Mouse (Mus musculus) intestine, embryonic 15.5 days (tissue): Measurements from ENCODE around the gene Mrpl20. TPM values are rescaled to one million over a fixed set of nuclear protein-coding genes. Genes with fewer than 3 reads are reported as not detected.

Experiments used
- ATAC-seq: fragments of 200-750 bp; cut with Nextera tagmentation; 2 replicates; pipeline ENCODE4 v1.8.0; 2017; ENCODE audit warnings: moderate TSS enrichment, moderate library complexity
- H3K27ac ChIP-seq: fragments of 300-500 bp; sonication (generic); 2 replicates; pipeline ENCODE4 v1.5.1; 2015; ENCODE audit warnings: mild to moderate bottlenecking, inconsistent platforms
- H3K27me3 ChIP-seq: fragments of 300-500 bp; sonication (generic); replicated peaks from 2 replicates; pipeline ENCODE4 v1.6.1; 2015; ENCODE audit warnings: inconsistent platforms
- H3K36me3 ChIP-seq: fragments of 300-500 bp; sonication (generic); 2 replicates; pipeline ENCODE4 v1.6.1; 2015; ENCODE audit warnings: inconsistent platforms
- H3K4me1 ChIP-seq: fragments of 300-500 bp; sonication (generic); replicated peaks from 2 replicates; pipeline ENCODE4 v1.6.1; 2015; ENCODE audit warnings: inconsistent platforms
- H3K4me2 ChIP-seq: fragments of 300-500 bp; sonication (generic); replicated peaks from 2 replicates; pipeline ENCODE4 v1.6.1; 2015; ENCODE audit warnings: mild to moderate bottlenecking, inconsistent platforms
- H3K4me3 ChIP-seq: fragments of 300-500 bp; sonication (generic); replicated peaks from 2 replicates; pipeline ENCODE4 v1.5.1; 2015; ENCODE audit warnings: inconsistent platforms
- H3K9ac ChIP-seq: fragments of 300-500 bp; sonication (generic); 2 replicates; pipeline ENCODE4 v1.6.1; 2015; ENCODE audit warnings: inconsistent platforms
- H3K9me3 ChIP-seq: fragments of 300-500 bp; sonication (generic); 2 replicates; pipeline ENCODE4 v1.6.1; 2016; ENCODE audit warnings: inconsistent platforms
- WGBS: fragments of 180-500 bp; shearing (Covaris S2); methylation state at CpG from one replicate; pipeline ENCODE4 v1.1.7; 2015; 5-methylcytosine and 5-hydroxymethylcytosine counted together
- polyA plus RNA-seq: library from polyadenylated mRNA; unstranded; fragments of >200 nt; fragmentation: Nextera tagmentation; extraction: Ambion mirVana; gene quantifications from 2 replicates; pipeline ENCODE4 v1.2.1, GENCODE M21; 2015

Mrpl20 gene
- polyA plus RNA-seq, result 225 and 226 TPM in 2 replicates

GRCm38 (mm10) chr4:155802741-155803339, at the start of gene Mrpl20:
Gene Mrpl20 (plus strand): TSS chr4:155802878.
- WGBS, result 8% methylated on average over 12 of the region's 12 CpGs
- peak within 1 kb of the TSS; percentile 85 for H3K4me3 ChIP-seq
- ATAC-seq, result peak; percentile 71
- peak within 1 kb of the TSS; percentile 51 for H3K27ac ChIP-seq
- H3K36me3 ChIP-seq, result peaks cover 9% of the 10 kb centered on the region; the same call in 1 of the 2 replicates
- peak within 1 kb of the TSS; percentile 65 for H3K4me2 ChIP-seq
- H3K4me1 ChIP-seq, result peaks cover 12% of the 10 kb centered on the region
- no peaks in the 10 kb centered on the region for H3K9me3 ChIP-seq
- no peaks in the 10 kb centered on the region for H3K27me3 ChIP-seq
- H3K9ac ChIP-seq, result peak within 1 kb of the TSS; percentile 73

GRCm38 (mm10) chr4:155757011-155757410, 45.7 kb upstream of the Mrpl20 start:
- Histone ChIP-seq H3K4me3 (no peak overlapping the region), H3K9me3 (no peaks in the 10 kb centered on the region), H3K4me2 (no peak overlapping the region), H3K36me3 (peaks cover 40% of the 10 kb centered on the region), H3K27me3 (no peaks in the 10 kb centered on the region), H3K9ac (no peak overlapping the region), H3K27ac (no peak overlapping the region), H3K4me1 (peaks cover 24% of the 10 kb centered on the region)
- whole genome bisulfite sequencing, result 92% methylated on average over 12 of the region's 12 CpGs
- no peak for ATAC-seq

- Histone ChIP-seq H3K9me3 (no peaks in the 10 kb centered on the region), H3K9ac (peak overlapping the region; percentile 87), H3K27me3 (no peaks in the 10 kb centered on the region), H3K4me3 (peak overlapping the region; percentile 85), H3K36me3 (peaks cover 21% of the 10 kb centered on the region), H3K27ac (peak overlapping the region; percentile 80; the same call in 1 of the 2 replicates), H3K4me2 (peak overlapping the region; percentile 89), H3K4me1 (peaks cover 24% of the 10 kb centered on the region)
- peak; percentile 35 for ATAC-seq
- 2% methylated on average over 10 of the region's 10 CpGs for WGBS
Measured at GRCm38 (mm10) chr4:155759862-155760612, 42.6 kb upstream of the Mrpl20 start.

GRCm38 (mm10) chr4:155760613-155761355, 41.9 kb upstream of the Mrpl20 start, which contains the start of gene Atad3a:
Gene Atad3a (minus strand): TSS chr4:155761093.
- H3K27ac ChIP-seq, result peak within 1 kb of the TSS; percentile 80
- H3K4me2 ChIP-seq, result peak within 1 kb of the TSS; percentile 89
- H3K9me3 ChIP-seq, result no peaks in the 10 kb centered on the region
- H3K4me1 ChIP-seq, result peaks cover 24% of the 10 kb centered on the region
- peak within 1 kb of the TSS; percentile 85 for H3K4me3 ChIP-seq
- ATAC-seq, result peak; percentile 98
- peaks cover 13% of the 10 kb centered on the region for H3K36me3 ChIP-seq
- H3K9ac ChIP-seq, result peak within 1 kb of the TSS; percentile 87
- no peaks in the 10 kb centered on the region for H3K27me3 ChIP-seq
- WGBS, result under 1% methylated on average over 68 of the region's 68 CpGs

GRCm38 (mm10) chr4:155761356-155762099, 41.1 kb upstream of the Mrpl20 start:
- no peaks in the 10 kb centered on the region for H3K27me3 ChIP-seq
- peak overlapping the region; percentile 20; the same call in 1 of the 2 replicates for H3K27ac ChIP-seq
- peaks cover 6% of the 10 kb centered on the region for H3K36me3 ChIP-seq
- peaks cover 24% of the 10 kb centered on the region for H3K4me1 ChIP-seq
- H3K9ac ChIP-seq, result peak overlapping the region; percentile 65
- peak overlapping the region; percentile 85 for H3K4me3 ChIP-seq
- ATAC-seq, result peak; percentile 29
- no peaks in the 10 kb centered on the region for H3K9me3 ChIP-seq
- peak overlapping the region; percentile 89 for H3K4me2 ChIP-seq
- 3% methylated on average over 28 of the region's 28 CpGs for WGBS

- no peak for ATAC-seq
- Histone ChIP-seq H3K4me2 (no peak overlapping the region), H3K4me3 (no peak overlapping the region), H3K9me3 (no peaks in the 10 kb centered on the region), H3K27ac (no peak overlapping the region), H3K4me1 (peaks cover 24% of the 10 kb centered on the region), H3K36me3 (peaks cover 2% of the 10 kb centered on the region; the same call in 1 of the 2 replicates), H3K27me3 (no peaks in the 10 kb centered on the region), H3K9ac (no peak overlapping the region)
- WGBS, result 93% methylated on average over 3 of the region's 3 CpGs
Measured at GRCm38 (mm10) chr4:155762357-155762756, 40.3 kb upstream of the Mrpl20 start.

GRCm38 (mm10) chr4:155769496-155769879, 33.2 kb upstream of the Mrpl20 start:
- Histone ChIP-seq H3K9me3 (no peaks in the 10 kb centered on the region), H3K27me3 (no peaks in the 10 kb centered on the region), H3K36me3 (no peaks in the 10 kb centered on the region), H3K4me1 (peaks cover 29% of the 10 kb centered on the region), H3K4me2 (peak overlapping the region; percentile 88), H3K27ac (0 out of 2 replicates have a peak overlapping the region, but pooled peaks have one; percentile 9), H3K4me3 (peak overlapping the region; percentile 53), H3K9ac (peak overlapping the region; percentile 77)
- no peak for ATAC-seq
- WGBS, result 69% methylated on average over 5 of the region's 5 CpGs

GRCm38 (mm10) chr4:155769880-155770512, 32.7 kb upstream of the Mrpl20 start:
- Histone ChIP-seq H3K27me3 (no peaks in the 10 kb centered on the region), H3K27ac (peak overlapping the region; percentile 60), H3K4me1 (peaks cover 31% of the 10 kb centered on the region), H3K9ac (peak overlapping the region; percentile 77), H3K4me3 (peak overlapping the region; percentile 53), H3K9me3 (no peaks in the 10 kb centered on the region), H3K4me2 (peak overlapping the region; percentile 88), H3K36me3 (no peaks in the 10 kb centered on the region)
- WGBS, result under 1% methylated on average over 39 of the region's 39 CpGs
- ATAC-seq, result peak; percentile 92

- ATAC-seq, result peak; percentile 15; the same call in 1 of the 2 replicates
- 48% methylated on average over 24 of the region's 24 CpGs for WGBS
- H3K4me1 ChIP-seq, result peaks cover 38% of the 10 kb centered on the region
Measured at GRCm38 (mm10) chr4:155770626-155771025, 32.1 kb upstream of the Mrpl20 start.

GRCm38 (mm10) chr4:155771706-155772105, 31.0 kb upstream of the Mrpl20 start:
- WGBS, result 84% methylated on average over 2 of the region's 2 CpGs
- no peaks in the 10 kb centered on the region for H3K9me3 ChIP-seq
- H3K4me2 ChIP-seq, result peak overlapping the region; percentile 28
- no peaks in the 10 kb centered on the region for H3K36me3 ChIP-seq
- H3K4me1 ChIP-seq, result peaks cover 42% of the 10 kb centered on the region
- no peak overlapping the region for H3K9ac ChIP-seq
- no peak for ATAC-seq
- no peak overlapping the region for H3K27ac ChIP-seq
- H3K27me3 ChIP-seq, result no peaks in the 10 kb centered on the region
- H3K4me3 ChIP-seq, result no peak overlapping the region

More at GRCm38 (mm10) chr4:155770626-155771025, 32.1 kb upstream of the Mrpl20 start:
- Histone ChIP-seq H3K36me3 (no peaks in the 10 kb centered on the region), H3K9ac (peak overlapping the region; percentile 77), H3K4me2 (peak overlapping the region; percentile 88), H3K27me3 (no peaks in the 10 kb centered on the region), H3K4me3 (peak overlapping the region; percentile 53), H3K9me3 (no peaks in the 10 kb centered on the region), H3K27ac (no peak overlapping the region)

GRCm38 (mm10) chr4:155772786-155773185, 29.9 kb upstream of the Mrpl20 start:
- WGBS, result 88% methylated on average over 13 of the region's 13 CpGs
- H3K9ac ChIP-seq, result no peak overlapping the region
- H3K4me2 ChIP-seq, result no peak overlapping the region
- H3K36me3 ChIP-seq, result no peaks in the 10 kb centered on the region
- ATAC-seq, result no peak
- H3K4me1 ChIP-seq, result peaks cover 51% of the 10 kb centered on the region
- H3K9me3 ChIP-seq, result no peaks in the 10 kb centered on the region
- no peaks in the 10 kb centered on the region for H3K27me3 ChIP-seq
- H3K4me3 ChIP-seq, result no peak overlapping the region
- no peak overlapping the region for H3K27ac ChIP-seq
